Mouse (Mus musculus) lung, embryonic 14.5 days (tissue): ENCODE measurements around the gene Pon1. TPM values are rescaled to one million over a fixed set of nuclear protein-coding genes. Genes with fewer than 3 reads are reported as not detected.
A peak's percentile ranks its signal among the peaks of the same experiment; 100 is the strongest.

Experiments
- ATAC-seq: fragments of 200-750 bp; cut with Nextera tagmentation; 2 replicates; pipeline ENCODE4 v1.8.0; 2017; ENCODE audit warnings: mild to moderate bottlenecking, moderate TSS enrichment, moderate library complexity; ENCODE audit not compliant: insufficient read depth
- DNase-seq: peaks from one replicate; pipeline ENCODE4 v3.0.0-alpha.2; 2015
- H3K27ac ChIP-seq: fragments of 300-500 bp; sonication (generic); 2 replicates; pipeline ENCODE4 v1.5.1; 2014; ENCODE audit warnings: low read depth, mild to moderate bottlenecking, moderate library complexity
- H3K27me3 ChIP-seq: fragments of 300-500 bp; sonication (generic); 2 replicates; pipeline ENCODE4 v1.6.1; 2014; ENCODE audit warnings: low read length, control low read depth; ENCODE audit not compliant: insufficient read depth
- H3K36me3 ChIP-seq: fragments of 300-500 bp; sonication (generic); 2 replicates; pipeline ENCODE4 v1.6.1; 2014; ENCODE audit warnings: control low read depth; ENCODE audit not compliant: insufficient read depth
- H3K4me1 ChIP-seq: fragments of 300-500 bp; sonication (generic); 2 replicates; pipeline ENCODE4 v1.6.1; 2014; ENCODE audit warnings: antibody characterized with exemption, control low read depth; ENCODE audit not compliant: insufficient read depth
- H3K4me2 ChIP-seq: fragments of 300-500 bp; sonication (generic); 2 replicates; pipeline ENCODE4 v1.6.1; 2014; ENCODE audit warnings: mild to moderate bottlenecking
- H3K4me3 ChIP-seq: fragments of 300-500 bp; sonication (generic); 2 replicates; pipeline ENCODE4 v1.5.1; 2014; ENCODE audit warnings: low read depth, low read length
- H3K9ac ChIP-seq: fragments of 300-500 bp; sonication (generic); 2 replicates; pipeline ENCODE4 v1.6.1; 2014
- H3K9me3 ChIP-seq: fragments of 300-500 bp; sonication (generic); 2 replicates; pipeline ENCODE4 v1.6.1; 2016; ENCODE audit warnings: low read depth, low read length, control low read depth
- CTCF ChIP-seq: IDR thresholded peaks from 2 replicates; pipeline ENCODE4 v1.5.1; 2016; ENCODE audit warnings: antibody characterized with exemption, low read depth
- WGBS: fragments of 180-500 bp; shearing (Covaris S2); extraction: QIAGEN DNeasy Blood & Tissue Kit; methylation state at CpG from one replicate; pipeline ENCODE4 v1.1.7; 2014; 5-methylcytosine and 5-hydroxymethylcytosine counted together
- polyA plus RNA-seq: library from polyadenylated mRNA; unstranded; fragments of >200 nt; fragmentation: Nextera tagmentation; extraction: Ambion mirVana; gene quantifications from 2 replicates; pipeline ENCODE4 v1.2.1, GENCODE M21; 2014

The Pon1 gene
- 0.15 TPM in 1 of 2 replicates, not detected in the other for polyA plus RNA-seq

GRCm38 (mm10) chr6:5193693-5194092, at the start of gene Pon1:
Gene Pon1, minus strand, starts transcription at chr6:5193946.
- Histone ChIP-seq H3K36me3 (no peaks in the 10 kb centered on the region), H3K9ac (no peak within 1 kb of the TSS), H3K9me3 (no peaks in the 10 kb centered on the region), H3K27me3 (no peaks in the 10 kb centered on the region), H3K4me1 (0 out of 2 replicates have a peak, but pooled peaks cover 4% of the 10 kb centered on the region), H3K4me3 (no peak within 1 kb of the TSS), H3K4me2 (no peak within 1 kb of the TSS), H3K27ac (no peak within 1 kb of the TSS)
- peak; percentile 54; the same call in 1 of the 2 replicates for ATAC-seq
- no peak for TF ChIP-seq CTCF
- no peak for DNase-seq
- WGBS: 37% methylated on average over 5 of the region's 5 CpGs

- no peak overlapping the region for H3K27ac ChIP-seq
- H3K4me1 ChIP-seq: no peaks in the 10 kb centered on the region
- no peak overlapping the region for H3K9ac ChIP-seq
- ATAC-seq (no peak), DNase-seq (no peak)
- TF ChIP-seq CTCF: no peak
- no peaks in the 10 kb centered on the region for H3K36me3 ChIP-seq
- no peaks in the 10 kb centered on the region for H3K27me3 ChIP-seq
- no peaks in the 10 kb centered on the region for H3K9me3 ChIP-seq
- no peak overlapping the region for H3K4me3 ChIP-seq
- no peak overlapping the region for H3K4me2 ChIP-seq
- WGBS: 73% methylated on average over 3 of the region's 3 CpGs
Observed at GRCm38 (mm10) chr6:5238799-5239198, 45.1 kb upstream of the Pon1 start.

GRCm38 (mm10) chr6:5237510-5237909, 43.8 kb upstream of the Pon1 start:
- Histone ChIP-seq H3K4me2 (no peak overlapping the region), H3K27me3 (no peaks in the 10 kb centered on the region), H3K9ac (no peak overlapping the region), H3K27ac (no peak overlapping the region), H3K4me1 (no peaks in the 10 kb centered on the region), H3K4me3 (no peak overlapping the region), H3K9me3 (no peaks in the 10 kb centered on the region), H3K36me3 (no peaks in the 10 kb centered on the region)
- 55% methylated on average over 4 of the region's 4 CpGs for WGBS
- peak; percentile 66; the same call in 1 of the 2 replicates for ATAC-seq
- TF ChIP-seq CTCF: no peak
- peak; percentile 62 for DNase-seq

- Histone ChIP-seq H3K4me3 (no peak overlapping the region), H3K27ac (no peak overlapping the region), H3K4me1 (no peaks in the 10 kb centered on the region), H3K4me2 (no peak overlapping the region), H3K9ac (no peak overlapping the region), H3K9me3 (no peaks in the 10 kb centered on the region), H3K27me3 (no peaks in the 10 kb centered on the region), H3K36me3 (no peaks in the 10 kb centered on the region)
- WGBS: 83% methylated on average over 8 of the region's 8 CpGs
- DNase-seq (no peak), ATAC-seq (no peak)
- no peak for TF ChIP-seq CTCF
Observed at GRCm38 (mm10) chr6:5236843-5237371, 43.2 kb upstream of the Pon1 start.

- 63% methylated on average over 3 of the region's 3 CpGs for WGBS
- Histone ChIP-seq H3K9ac (no peak overlapping the region), H3K36me3 (no peaks in the 10 kb centered on the region), H3K4me3 (no peak overlapping the region), H3K27me3 (no peaks in the 10 kb centered on the region), H3K4me2 (no peak overlapping the region), H3K9me3 (no peaks in the 10 kb centered on the region), H3K4me1 (no peaks in the 10 kb centered on the region), H3K27ac (no peak overlapping the region)
- no peak for TF ChIP-seq CTCF
- DNase-seq: no peak
- no peak for ATAC-seq
Observed at GRCm38 (mm10) chr6:5234563-5234962, 40.8 kb upstream of the Pon1 start.

DNA sequence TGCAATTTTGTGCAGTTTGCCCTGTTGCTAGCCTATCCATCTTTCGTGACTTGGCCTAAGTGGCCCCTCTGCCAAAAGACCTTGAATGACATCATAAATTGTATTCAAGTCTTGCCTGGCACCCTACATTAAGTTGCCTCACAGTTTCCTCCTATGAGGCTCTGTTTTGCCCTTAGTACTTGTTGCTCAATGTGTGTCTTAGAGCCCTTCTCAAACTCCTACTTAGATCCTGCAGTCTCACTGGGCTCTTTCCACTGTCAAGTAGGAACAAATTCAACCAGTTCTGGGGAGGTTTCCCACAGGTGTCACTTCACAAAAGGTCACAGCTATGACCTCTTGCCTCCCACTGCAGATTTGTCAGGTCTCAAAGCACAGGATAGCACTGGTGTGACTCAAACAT, 40.1 kb upstream of the Pon1 start:
- Histone ChIP-seq H3K27me3 (no peaks in the 10 kb centered on the region), H3K4me1 (no peaks in the 10 kb centered on the region), H3K36me3 (no peaks in the 10 kb centered on the region), H3K4me2 (no peak overlapping the region), H3K9me3 (no peaks in the 10 kb centered on the region), H3K9ac (no peak overlapping the region), H3K4me3 (no peak overlapping the region), H3K27ac (no peak overlapping the region)
- ATAC-seq: no peak
- DNase-seq: no peak
- 80% methylated on average over 1 of the region's 1 CpGs for WGBS
- no peak for TF ChIP-seq CTCF

- Histone ChIP-seq H3K27me3 (no peaks in the 10 kb centered on the region), H3K4me3 (no peak overlapping the region), H3K9ac (no peak overlapping the region), H3K27ac (no peak overlapping the region), H3K9me3 (no peaks in the 10 kb centered on the region), H3K4me2 (no peak overlapping the region), H3K36me3 (no peaks in the 10 kb centered on the region), H3K4me1 (no peaks in the 10 kb centered on the region)
- DNase-seq (no peak), ATAC-seq (no peak)
- no peak for TF ChIP-seq CTCF
- WGBS: 84% methylated on average over 4 of the region's 4 CpGs
Observed at GRCm38 (mm10) chr6:5232022-5232421, 38.3 kb upstream of the Pon1 start.
